Mouse (Mus musculus) cerebellum, adult 18-20 months (tissue): ENCODE data around the gene Gm28729.
"Not testable (repeated sequence)": the region's sequence is repeated elsewhere in the genome, so short reads cannot be mapped to it uniquely, and the experiment has no call there.

Experiments
- DNase-seq, 2 experiments: peaks; one replicate each; pipeline ENCODE4 v3.0.0; 2021

Gene Gm28729

GRCm38 (mm10) chr9:96524972-96525506, at the start of gene Gm28729:
Gene Gm28729, minus strand, starts transcription at chr9:96525264.
- DNase-seq, result no peak

DNA sequence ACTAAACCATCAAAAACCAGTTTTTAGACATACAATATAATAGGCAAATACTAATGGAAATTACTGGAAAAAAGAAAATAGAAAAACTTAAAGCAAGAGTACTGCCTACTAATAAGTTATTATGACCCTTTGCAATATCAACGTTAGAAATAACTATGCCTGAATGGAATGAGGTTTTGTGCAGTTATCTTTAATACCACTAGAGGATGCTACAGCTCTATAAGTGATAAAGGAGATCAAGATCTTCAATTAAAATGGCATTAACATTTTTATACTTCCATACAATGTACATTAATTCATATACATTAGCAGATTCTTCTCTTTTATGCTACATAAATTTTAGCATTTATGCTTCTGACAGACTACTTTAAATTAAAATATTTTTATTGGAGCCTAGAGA, 48.2 kb upstream of the Gm28729 start:
- DNase-seq, result no peak

GRCm38 (mm10) chr9:96572754-96573153, 47.7 kb upstream of the Gm28729 start:
- DNase-seq, result no peak

GRCm38 (mm10) chr9:96566470-96566996, 41.5 kb upstream of the Gm28729 start:
- no peak for DNase-seq

- no peak for DNase-seq
Observed at GRCm38 (mm10) chr9:96563501-96563900, 38.4 kb upstream of the Gm28729 start.

DNA sequence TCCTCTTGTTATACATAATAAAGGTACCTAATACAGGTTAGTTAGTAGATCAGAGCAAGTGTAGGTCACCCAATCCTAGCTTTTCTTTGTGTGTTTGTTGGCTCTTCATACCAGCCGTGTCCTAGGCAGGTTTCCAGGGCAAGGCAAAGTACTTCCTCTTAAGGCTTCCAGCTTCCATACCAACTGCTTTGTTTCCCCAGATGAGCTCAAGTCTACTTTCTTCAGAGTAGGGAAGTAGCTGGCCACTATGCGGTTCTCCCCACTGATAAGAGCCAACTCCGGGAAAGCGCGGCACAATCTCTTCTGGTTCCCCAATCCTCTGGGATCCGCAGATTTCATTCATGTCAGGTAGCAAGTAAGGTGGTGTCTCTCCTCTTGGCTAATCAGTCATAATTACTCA, 34.1 kb upstream of the Gm28729 start:
- DNase-seq, result no peak

GRCm38 (mm10) chr9:96558594-96558993, 33.5 kb upstream of the Gm28729 start:
- no peak for DNase-seq

- no peak for DNase-seq
Observed at GRCm38 (mm10) chr9:96554095-96554494, 29.0 kb upstream of the Gm28729 start.

- no peak for DNase-seq
Observed at GRCm38 (mm10) chr9:96545410-96545809, 20.3 kb upstream of the Gm28729 start.

DNA sequence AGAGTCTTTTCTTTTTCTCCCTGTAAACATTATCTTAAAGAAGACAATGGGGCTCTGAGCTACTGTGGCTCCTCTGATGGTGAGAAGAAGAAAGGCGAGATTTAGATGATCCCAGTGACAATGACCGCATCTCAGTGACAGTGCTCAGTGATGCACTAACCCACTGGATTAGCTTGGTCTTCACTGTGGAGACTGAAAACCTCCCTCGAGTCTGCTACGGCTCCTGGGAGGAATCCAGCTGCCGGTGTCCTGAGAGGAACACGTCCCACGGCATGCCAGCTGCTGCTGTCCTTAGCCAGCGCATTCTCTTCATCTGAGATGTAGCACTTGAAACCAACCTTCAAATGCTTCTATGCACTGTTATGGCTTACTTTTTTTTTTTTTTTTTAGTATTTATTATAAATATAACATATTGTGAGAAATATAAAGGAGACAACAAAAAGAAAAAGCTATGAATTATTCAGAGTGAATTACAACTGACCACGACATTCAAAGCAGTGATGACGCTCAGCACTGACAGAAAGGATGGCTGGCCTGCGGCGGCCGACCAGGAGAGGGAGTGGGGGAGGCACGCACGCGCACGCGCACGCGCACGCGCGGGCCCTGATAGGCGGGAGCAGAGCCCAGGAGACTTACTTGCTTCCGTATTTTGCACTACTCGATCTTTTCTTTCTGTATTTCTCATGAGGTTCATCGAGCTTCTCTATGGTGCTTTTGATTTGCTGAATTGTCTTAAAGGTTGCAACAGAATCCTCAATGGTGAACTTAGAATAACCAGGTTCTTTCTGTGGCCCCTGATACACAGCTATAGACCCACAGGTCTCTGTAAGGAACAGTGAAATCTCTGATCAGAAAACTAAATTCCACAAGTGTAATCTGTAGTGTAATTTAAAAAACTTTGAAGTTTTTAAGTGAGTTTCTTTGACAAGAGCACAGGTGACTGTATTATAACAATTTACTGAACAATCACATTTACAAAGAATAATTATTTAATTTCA, 18.9 kb upstream of the Gm28729 start:
- DNase-seq, result peak; percentile 76 to 82

DNA sequence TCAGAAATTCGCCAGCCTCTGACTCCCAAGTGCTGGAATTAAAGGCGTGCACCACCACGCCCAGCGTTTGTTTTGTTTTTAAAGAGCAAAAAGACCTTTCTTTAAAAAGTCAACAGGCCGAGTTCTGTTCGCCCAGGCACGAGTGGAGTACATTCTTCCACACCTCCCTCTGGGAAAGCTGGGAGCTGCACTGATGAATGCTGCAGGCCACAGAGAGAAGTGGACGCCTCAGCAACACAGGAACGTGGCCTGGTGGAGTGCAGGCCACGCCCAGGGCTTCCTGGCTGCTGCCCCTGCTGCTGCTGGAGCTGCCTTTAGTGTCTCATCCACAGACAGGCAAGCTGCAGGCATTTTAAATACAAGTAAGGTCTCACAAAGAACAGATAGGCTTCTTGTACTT, 13.9 kb upstream of the Gm28729 start:
- no peak for DNase-seq

DNA sequence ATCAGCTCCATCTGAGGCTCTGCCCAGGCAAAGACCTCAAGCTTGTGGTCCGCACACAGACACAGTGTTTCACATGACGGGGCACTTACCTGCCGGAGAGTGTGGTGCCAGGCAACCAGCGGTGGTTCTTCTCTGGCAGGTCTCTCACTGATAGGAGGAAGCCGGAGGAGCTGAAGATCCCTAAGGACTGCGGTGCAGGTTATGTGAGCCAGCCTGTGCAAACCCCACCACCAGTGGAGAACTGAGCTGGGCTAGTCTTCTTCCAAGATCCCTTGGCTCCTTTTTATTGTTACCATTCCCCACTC, 12.5 kb upstream of the Gm28729 start:
- no peak for DNase-seq

DNA sequence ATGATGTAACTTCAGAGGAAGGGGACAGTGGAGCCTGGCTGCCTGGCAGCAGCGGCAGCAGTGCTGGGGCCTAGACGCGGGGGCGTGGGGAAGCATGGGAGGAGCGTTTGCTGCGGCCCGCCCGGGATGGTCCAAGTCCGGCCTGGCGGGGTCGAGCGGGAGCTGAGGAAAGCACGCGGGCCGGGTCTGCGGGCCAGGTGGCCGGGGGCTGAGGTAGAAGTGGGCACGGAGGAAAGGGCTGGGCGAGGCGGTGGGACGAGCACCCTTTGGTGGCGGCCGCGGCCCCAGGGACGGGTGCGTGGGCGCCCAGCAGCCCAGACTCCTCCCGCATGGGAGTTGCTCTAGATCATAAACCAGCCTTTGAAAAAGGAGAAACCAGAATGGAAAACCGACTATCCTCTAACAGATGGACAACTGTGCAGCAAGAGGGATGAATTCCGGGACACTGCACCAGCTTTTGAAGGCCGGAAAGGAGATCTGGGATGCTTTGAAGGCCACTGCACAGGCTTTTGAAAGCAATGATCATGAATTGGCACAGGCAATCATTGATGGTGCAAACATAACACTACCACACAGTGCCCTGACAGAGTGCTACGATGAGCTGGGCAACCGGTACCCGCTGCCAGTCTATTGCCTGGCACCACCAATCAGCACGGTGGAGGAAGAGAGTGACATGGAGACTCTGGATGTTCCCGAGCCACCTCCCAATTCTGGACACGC, 12.0 kb upstream of the Gm28729 start:
- DNase-seq, result peak; percentile 36 to 47

DNA sequence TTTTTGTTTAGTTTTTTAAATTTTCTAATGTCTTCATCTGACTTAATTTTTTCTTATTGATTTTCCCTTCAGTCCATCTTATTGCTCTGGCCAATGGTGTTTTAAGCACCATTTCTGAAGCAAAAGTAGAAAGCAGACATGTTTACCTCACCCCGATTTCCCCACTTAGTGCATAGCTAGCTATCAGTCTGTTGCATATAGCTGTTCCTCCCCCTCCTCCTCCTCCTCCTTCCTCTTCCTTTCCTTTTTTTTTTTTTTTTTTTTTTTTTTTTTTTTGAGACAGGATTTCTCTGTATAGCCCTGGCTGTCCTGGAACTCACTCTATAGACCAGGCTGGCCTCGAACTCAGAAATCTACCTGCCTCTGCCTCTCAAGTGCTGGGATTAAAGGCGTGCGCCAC, 11.0 kb upstream of the Gm28729 start:
- not testable (repeated sequence) for DNase-seq

DNA sequence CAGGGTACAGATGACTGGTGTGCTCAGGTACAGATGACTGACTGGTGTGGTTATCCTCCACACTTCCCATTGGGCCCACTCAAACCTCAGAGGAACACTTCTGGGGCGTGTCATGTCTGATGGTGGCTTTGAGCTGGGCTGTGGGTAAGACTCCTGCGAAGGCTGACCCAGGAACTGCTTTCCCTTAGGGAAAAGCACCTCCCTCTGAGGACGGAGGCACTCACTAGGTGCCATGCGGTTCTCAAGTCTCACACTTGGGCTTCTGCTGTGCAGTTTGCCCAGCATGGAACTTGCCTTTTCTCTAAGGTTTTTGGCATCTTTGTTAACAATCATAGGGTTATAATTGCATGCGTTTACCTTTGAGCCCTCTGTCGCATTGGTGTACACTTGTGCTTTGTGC, 10.4 kb upstream of the Gm28729 start:
- no peak for DNase-seq

DNA sequence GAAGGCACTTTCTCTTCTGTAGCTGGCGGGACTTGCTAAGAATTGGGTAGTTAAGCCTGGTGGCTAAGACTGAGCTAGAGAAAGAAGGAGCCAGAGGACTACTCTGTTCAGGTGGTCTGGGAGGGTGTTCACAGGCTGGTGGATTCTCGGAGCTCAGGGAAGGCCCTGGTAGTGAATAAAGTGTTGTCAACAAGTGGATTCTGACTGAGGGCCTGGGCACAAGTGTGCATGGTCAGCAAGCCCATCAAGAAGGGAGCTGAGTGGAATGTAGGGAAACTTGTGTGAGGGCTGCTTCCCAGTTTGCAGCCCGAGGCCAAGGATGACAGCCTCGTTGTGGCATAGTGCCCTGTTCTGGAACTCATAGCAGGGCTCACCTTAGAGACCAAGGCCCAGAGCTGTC, 9.2 kb upstream of the Gm28729 start:
- no peak for DNase-seq

DNA sequence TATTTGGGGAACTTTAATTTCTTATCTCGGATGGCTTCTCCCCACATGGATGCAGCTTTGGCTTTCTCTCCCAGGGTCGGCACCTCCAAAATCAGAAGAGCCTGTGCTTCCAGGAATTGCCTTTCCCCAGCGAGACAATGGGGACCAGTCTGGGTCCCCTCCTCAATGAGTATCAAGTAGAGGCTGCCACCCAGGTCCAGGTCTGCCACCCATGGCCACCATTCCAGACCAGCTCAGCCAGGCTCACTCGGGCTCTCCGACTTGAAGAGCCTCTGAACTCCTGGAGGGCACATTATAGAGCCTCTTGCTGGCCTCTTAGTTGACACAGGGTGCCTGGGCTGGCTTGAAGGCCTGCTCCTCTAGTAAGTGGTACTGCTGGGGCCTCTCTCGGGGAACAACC, 8.4 kb upstream of the Gm28729 start:
- no peak for DNase-seq

DNA sequence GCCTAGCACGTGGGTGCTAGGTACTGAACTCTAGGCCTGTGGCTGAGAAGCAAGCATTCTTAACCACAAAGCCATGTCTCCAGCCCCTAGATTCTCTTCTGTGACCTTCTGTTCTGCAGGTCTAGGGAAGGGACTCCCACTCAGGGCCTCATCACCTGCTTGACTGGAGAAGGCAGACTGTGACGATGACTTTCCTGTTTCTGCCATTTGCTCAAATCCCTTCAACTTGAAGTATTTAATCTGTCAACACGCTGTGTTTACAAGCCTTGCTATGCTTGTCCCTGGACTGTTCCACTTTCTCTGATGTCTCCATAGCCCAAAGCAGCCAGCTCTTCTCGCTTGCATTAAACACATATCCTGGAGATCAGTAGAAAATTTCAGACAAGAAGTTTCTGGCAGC, 7.5 kb upstream of the Gm28729 start:
- no peak for DNase-seq

GRCm38 (mm10) chr9:96530674-96531081, 5.6 kb upstream of the Gm28729 start:
- peak; percentile 34 to 35 for DNase-seq

DNA sequence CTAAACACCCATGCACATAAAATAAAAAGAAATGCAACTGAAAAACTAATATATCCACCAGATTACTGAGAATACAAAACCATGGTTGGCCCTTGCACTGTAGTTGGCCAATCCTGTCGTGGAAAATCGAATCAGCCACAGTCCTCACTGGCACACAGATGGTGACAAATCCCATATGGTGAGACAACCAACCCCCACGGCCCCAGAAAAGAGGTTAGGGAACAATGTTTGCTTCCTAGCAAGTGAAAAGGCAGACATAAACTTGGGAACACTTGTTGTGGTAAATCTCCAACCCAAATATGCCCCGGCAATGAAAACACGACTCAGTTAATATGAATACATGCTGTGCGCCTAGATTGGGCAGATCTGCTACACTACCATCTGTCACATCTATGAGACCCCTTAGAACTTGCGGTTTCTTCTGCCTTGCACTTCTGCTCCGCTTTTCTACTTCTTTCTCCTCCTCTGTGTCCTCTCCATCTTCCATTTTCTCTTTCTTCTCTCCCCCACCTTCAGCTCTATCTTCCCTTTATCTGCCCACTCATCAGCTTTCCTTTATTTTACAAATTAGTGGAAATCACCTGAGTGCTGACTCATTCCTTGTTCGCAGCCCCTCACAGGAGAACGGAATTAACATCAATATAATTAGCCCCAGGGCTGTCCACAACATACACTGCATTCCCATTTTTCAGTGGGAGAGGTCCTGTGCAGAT, 5.1 kb upstream of the Gm28729 start:
- peak; percentile 29 to 31 for DNase-seq

GRCm38 (mm10) chr9:96526011-96526410, 947 bp upstream of the Gm28729 start:
- no peak for DNase-seq

DNA sequence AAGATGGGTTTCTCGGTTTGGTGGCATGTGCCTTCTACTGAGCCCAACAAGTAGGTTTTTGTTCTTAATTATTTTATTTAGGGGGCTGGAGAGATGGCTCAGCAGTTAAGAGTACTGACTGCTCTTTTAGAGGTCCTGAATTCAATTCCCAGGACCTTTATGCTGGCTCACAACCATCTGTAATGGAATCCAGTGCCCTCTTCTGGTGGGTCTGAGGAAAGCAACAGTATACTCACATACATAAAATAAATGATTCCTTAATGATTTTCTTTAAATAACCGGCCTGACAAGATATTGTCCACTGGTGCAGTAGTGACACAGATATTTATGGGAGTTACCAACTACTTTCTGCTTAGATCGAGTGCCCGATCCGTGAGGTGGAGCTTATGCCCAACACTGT, 1.9 kb downstream of the Gm28729 start:
- DNase-seq, result no peak

GRCm38 (mm10) chr9:96521574-96521973, 3.5 kb downstream of the Gm28729 start:
- not testable (repeated sequence) for DNase-seq
